Mouse (Mus musculus) liver, embryonic 14.5 days (tissue): ENCODE measurements around the gene Snx17.

ENCODE experiments used
- CTCF ChIP-seq: IDR thresholded peaks from 2 replicates; pipeline ENCODE4 v1.5.1; 2016; ENCODE audit warnings: antibody characterized with exemption, low read depth, control low read depth
- EP300 ChIP-seq: IDR thresholded peaks from 2 replicates; pipeline ENCODE4 v1.6.1; 2016; ENCODE audit warnings: antibody characterized with exemption, low read depth

GRCm38 (mm10) chr5:31219474-31219873 lies 26.4 kb downstream of the Snx17 start:
- TF ChIP-seq CTCF (no peak), EP300 (no peak)
